ENCODE assay signal across 20 mouse cellular contexts in genomic region chr9:63892235-63892971, GRCm38 (mm10).
DNase-seq lines count a peak whose midpoint lies in the region; ATAC-seq and TF ChIP-seq lines count a peak whose summit lies in the region.
"Had no signal": no experiment of that assay in that cellular context is flagged by ENCODE, and none has a peak within 500 bp of the region (broad histone marks: within the 10 kb centered on the region; RNA-seq: fewer than 3 reads in every experiment).

No protein-coding gene starts in this region.

- peaks cover 30% of the 10 kb centered on the region for H3K4me1 ChIP-seq in hindbrain, embryonic 13.5 days (replicated peaks)
- 0 out of 2 replicates have a peak, but pooled peaks cover 4% of the 10 kb centered on the region for H3K4me1 ChIP-seq in hindbrain, embryonic 16.5 days (ENCODE audit: control insufficient read depth, insufficient read depth, low read depth, low read length)
- H3K4me1 ChIP-seq in lung, embryonic 15.5 days = peaks cover 34% of the 10 kb centered on the region
- H3K4me1 ChIP-seq in intestine, embryonic 15.5 days (replicated peaks) = peaks cover 12% of the 10 kb centered on the region; the same call in 1 of the 2 replicates
- no peaks in the 10 kb centered on the region; the same call in 1 of the 2 replicates for H3K4me1 ChIP-seq in stomach, postnatal 0 days (replicated peaks; ENCODE audit: control insufficient read depth, insufficient read depth)
- H3K4me1 ChIP-seq: forebrain, embryonic 12.5 days had no signal

- no peak for TF ChIP-seq EP300 in stomach, postnatal 0 days (optimal IDR thresholded peaks at IDR 0.05)

- H3K9me3 ChIP-seq in hindbrain, embryonic 13.5 days = no peaks in the 10 kb centered on the region
- no peaks in the 10 kb centered on the region for H3K9me3 ChIP-seq in hindbrain, embryonic 16.5 days (ENCODE audit: control insufficient read depth, low read length)
- no peaks in the 10 kb centered on the region for H3K9me3 ChIP-seq in lung, embryonic 15.5 days
- H3K9me3 ChIP-seq in intestine, embryonic 15.5 days = no peaks in the 10 kb centered on the region
- H3K9me3 ChIP-seq in stomach, postnatal 0 days (ENCODE audit: control insufficient read depth, low read length) = no peaks in the 10 kb centered on the region
- H3K9me3 ChIP-seq: forebrain, embryonic 12.5 days; liver, embryonic 13.5 days had no signal

- WGBS in hindbrain, embryonic 13.5 days = 50% methylated on average over 17 of the region's 17 CpGs
- WGBS in hindbrain, embryonic 16.5 days = 48% methylated on average over 17 of the region's 17 CpGs
- WGBS in lung, embryonic 15.5 days = 40% methylated on average over 17 of the region's 17 CpGs
- WGBS in intestine, embryonic 15.5 days = 57% methylated on average over 17 of the region's 17 CpGs
- 41% methylated on average over 17 of the region's 17 CpGs for WGBS in stomach, postnatal 0 days

- DNase-seq in lung, postnatal 14 days = no peak
- DNase-seq in stomach, postnatal 0 days (ENCODE audit: low spot score) = peak; percentile 34
- DNase-seq in thymus, postnatal 4 days = no peak
- DNase-seq: adrenal gland, postnatal 36 days; cerebellum, adult 11 months; cerebellum, adult 9-11 months; gastrocnemius, adult 2 months; layer of hippocampus, adult 9-11 months; liver, embryonic 13.5 days; lung, adult 2 months; thymus, adult 2 months had no signal

- H3K9ac ChIP-seq in hindbrain, embryonic 13.5 days = no peak overlapping the region
- H3K9ac ChIP-seq in hindbrain, embryonic 16.5 days (ENCODE audit: low read depth, low read length) = no peak overlapping the region; the same call in 1 of the 2 replicates
- no peak overlapping the region for H3K9ac ChIP-seq in lung, embryonic 15.5 days
- no peak overlapping the region for H3K9ac ChIP-seq in intestine, embryonic 15.5 days
- H3K9ac ChIP-seq in stomach, postnatal 0 days (ENCODE audit: low read length) = no peak overlapping the region
- H3K9ac ChIP-seq: forebrain, embryonic 12.5 days; liver, embryonic 13.5 days had no signal

- no peak overlapping the region for H3K4me2 ChIP-seq in hindbrain, embryonic 13.5 days
- H3K4me2 ChIP-seq in hindbrain, embryonic 16.5 days (ENCODE audit: low read length) = no peak overlapping the region
- no peak overlapping the region for H3K4me2 ChIP-seq in lung, embryonic 15.5 days
- no peak overlapping the region for H3K4me2 ChIP-seq in intestine, embryonic 15.5 days (replicated peaks)
- no peak overlapping the region for H3K4me2 ChIP-seq in stomach, postnatal 0 days (replicated peaks; ENCODE audit: low read depth)
- H3K4me2 ChIP-seq: forebrain, embryonic 12.5 days; liver, embryonic 13.5 days had no signal

- H3K27me3 ChIP-seq in hindbrain, embryonic 13.5 days = 0 out of 2 replicates have a peak, but pooled peaks cover 4% of the 10 kb centered on the region
- no peaks in the 10 kb centered on the region for H3K27me3 ChIP-seq in hindbrain, embryonic 16.5 days (replicated peaks; ENCODE audit: control insufficient read depth, insufficient read depth, low read length)
- H3K27me3 ChIP-seq in lung, embryonic 15.5 days = no peaks in the 10 kb centered on the region
- no peaks in the 10 kb centered on the region for H3K27me3 ChIP-seq in intestine, embryonic 15.5 days (replicated peaks)
- no peaks in the 10 kb centered on the region for H3K27me3 ChIP-seq in stomach, postnatal 0 days (ENCODE audit: control insufficient read depth, insufficient read depth, low read length)
- H3K27me3 ChIP-seq: forebrain, embryonic 12.5 days; liver, embryonic 13.5 days; Patski had no signal

- TF ChIP-seq CTCF in stomach, postnatal 0 days (IDR thresholded peaks at IDR 0.05; ENCODE audit: low read depth) = no peak

- 0 out of 2 replicates have a peak, but pooled peaks have one; percentile 47 for ATAC-seq in hindbrain, embryonic 13.5 days (ENCODE audit: low FRiP score)
- no peak for ATAC-seq in hindbrain, embryonic 16.5 days
- no peak for ATAC-seq in lung, embryonic 15.5 days (ENCODE audit: borderline replicate concordance, extremely low read depth, low FRiP score, low TSS enrichment)
- ATAC-seq in intestine, embryonic 15.5 days = peak; percentile 48
- ATAC-seq in stomach, postnatal 0 days (ENCODE audit: low FRiP score, low TSS enrichment) = peak; percentile 41; the same call in 1 of the 2 replicates
- ATAC-seq: CD4-positive, CD25-positive, alpha-beta regulatory T cell, adult 4 months; Patski had no signal

- peak overlapping the region; percentile 66 for H3K27ac ChIP-seq in hindbrain, embryonic 13.5 days
- H3K27ac ChIP-seq in hindbrain, embryonic 16.5 days (ENCODE audit: low read depth, low read length) = no peak overlapping the region
- H3K27ac ChIP-seq in lung, embryonic 15.5 days = 0 out of 2 replicates have a peak overlapping the region, but pooled peaks have one; percentile 18
- 0 out of 2 replicates have a peak overlapping the region, but pooled peaks have one; percentile 33 for H3K27ac ChIP-seq in intestine, embryonic 15.5 days
- H3K27ac ChIP-seq in stomach, postnatal 0 days (replicated peaks) = no peak overlapping the region
- H3K27ac ChIP-seq: forebrain, embryonic 12.5 days; gastrocnemius, adult 2 months; liver, embryonic 13.5 days; macrophage had no signal

- no peak overlapping the region for H3K4me3 ChIP-seq in hindbrain, embryonic 13.5 days
- no peak overlapping the region for H3K4me3 ChIP-seq in hindbrain, embryonic 16.5 days (ENCODE audit: low read length)
- no peak overlapping the region for H3K4me3 ChIP-seq in lung, embryonic 15.5 days
- H3K4me3 ChIP-seq in intestine, embryonic 15.5 days (replicated peaks) = no peak overlapping the region
- no peak overlapping the region for H3K4me3 ChIP-seq in stomach, postnatal 0 days (ENCODE audit: low read depth, low read length)
- H3K4me3 ChIP-seq: erythroblast, embryonic 14.5 days; forebrain, embryonic 12.5 days; gastrocnemius, adult 2 months; liver, embryonic 13.5 days had no signal

- no peaks in the 10 kb centered on the region for H3K36me3 ChIP-seq in hindbrain, embryonic 13.5 days
- no peaks in the 10 kb centered on the region for H3K36me3 ChIP-seq in hindbrain, embryonic 16.5 days (ENCODE audit: control insufficient read depth, insufficient read depth, low read length)
- H3K36me3 ChIP-seq in lung, embryonic 15.5 days = no peaks in the 10 kb centered on the region
- no peaks in the 10 kb centered on the region for H3K36me3 ChIP-seq in intestine, embryonic 15.5 days
- no peaks in the 10 kb centered on the region for H3K36me3 ChIP-seq in stomach, postnatal 0 days (ENCODE audit: control insufficient read depth, insufficient read depth, low read length)
- H3K36me3 ChIP-seq: forebrain, embryonic 12.5 days; liver, embryonic 13.5 days had no signal

Comparison
In these comparisons a context has a peak if more than half of its experiments do, and no peak if none do; other contexts are left out.
1. ATAC-seq: peak in hindbrain, embryonic 13.5 days (single experiment), intestine, embryonic 15.5 days (single experiment) and stomach, postnatal 0 days (single experiment); none in hindbrain, embryonic 16.5 days (single experiment) and lung, embryonic 15.5 days (single experiment).
2. H3K27ac ChIP-seq: peak in hindbrain, embryonic 13.5 days (single experiment), lung, embryonic 15.5 days (single experiment) and intestine, embryonic 15.5 days (single experiment); none in hindbrain, embryonic 16.5 days (single experiment) and stomach, postnatal 0 days (single experiment).